Mouse (Mus musculus): ENCODE results near the gene Igdcc4.

Igdcc4 gene

DNA sequence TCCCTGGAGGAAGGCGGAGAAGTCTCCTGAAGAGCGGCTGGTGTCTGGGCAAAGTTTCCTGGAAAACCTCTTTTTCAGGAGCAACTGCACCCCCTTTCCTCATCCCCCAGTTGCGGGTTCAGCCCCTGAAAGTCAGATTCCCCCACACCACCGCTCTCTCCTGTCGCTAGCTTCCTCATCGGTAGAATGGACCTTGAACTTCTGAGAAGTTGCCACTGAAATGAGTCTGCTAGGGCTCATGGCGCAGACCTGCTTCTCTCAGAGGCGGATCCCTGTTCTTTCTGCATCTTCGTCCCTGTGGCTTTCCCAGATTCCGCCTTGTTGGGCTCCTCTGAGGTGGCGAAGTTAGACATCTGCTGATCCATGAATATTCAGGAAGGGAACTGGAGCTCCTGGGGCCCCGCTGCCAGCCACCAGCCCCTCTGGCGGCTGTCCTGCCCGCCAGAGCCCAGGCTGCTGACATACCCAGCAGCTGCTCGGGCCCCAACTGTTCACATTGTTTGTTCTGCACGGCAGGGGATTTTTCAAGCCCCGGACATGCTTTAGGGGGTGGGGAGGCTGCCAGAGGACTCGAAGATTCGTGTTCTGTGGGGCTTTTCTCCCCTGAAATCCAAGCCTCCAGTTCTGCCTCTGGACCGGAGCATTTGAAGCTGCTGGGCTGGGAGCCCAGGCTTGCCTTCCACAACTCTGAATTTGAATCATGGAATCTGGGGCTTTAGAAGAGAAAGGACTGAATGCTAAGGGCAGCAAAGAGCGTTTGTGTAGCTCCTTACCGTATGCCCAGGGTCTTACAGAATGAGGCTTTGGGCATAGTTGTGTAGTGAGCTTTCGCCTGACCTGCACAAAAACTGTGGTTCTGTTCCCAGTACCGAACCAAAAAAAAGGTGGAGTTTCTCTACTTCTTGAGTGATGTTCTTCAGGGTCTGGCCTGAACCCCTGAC, 8.1 kb downstream of the Igdcc4 start:
- peak; percentile 91 for DNase-seq (ENCODE audit: inconsistent ontology term)

DNA sequence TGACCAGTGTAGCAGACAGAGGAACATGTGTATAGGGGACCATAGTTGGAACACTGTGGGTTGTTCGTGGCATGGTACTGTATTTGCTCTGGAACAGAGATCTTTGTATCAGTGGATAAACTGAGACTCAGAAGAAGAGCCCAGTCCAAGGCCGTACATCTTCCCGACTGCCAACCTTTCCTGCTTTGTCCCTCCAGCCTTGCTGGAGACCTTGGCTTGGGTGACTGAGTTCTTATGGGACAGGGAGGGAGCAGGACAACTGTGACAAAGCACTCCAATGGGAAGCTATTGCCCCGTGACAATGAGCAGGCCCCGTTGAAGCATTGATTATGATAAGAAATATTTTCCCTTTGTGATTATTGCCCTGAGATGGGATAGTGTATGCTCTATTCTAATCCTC, 10.4 kb downstream of the Igdcc4 start:
- no peak for DNase-seq (ENCODE audit: inconsistent ontology term)

DNA sequence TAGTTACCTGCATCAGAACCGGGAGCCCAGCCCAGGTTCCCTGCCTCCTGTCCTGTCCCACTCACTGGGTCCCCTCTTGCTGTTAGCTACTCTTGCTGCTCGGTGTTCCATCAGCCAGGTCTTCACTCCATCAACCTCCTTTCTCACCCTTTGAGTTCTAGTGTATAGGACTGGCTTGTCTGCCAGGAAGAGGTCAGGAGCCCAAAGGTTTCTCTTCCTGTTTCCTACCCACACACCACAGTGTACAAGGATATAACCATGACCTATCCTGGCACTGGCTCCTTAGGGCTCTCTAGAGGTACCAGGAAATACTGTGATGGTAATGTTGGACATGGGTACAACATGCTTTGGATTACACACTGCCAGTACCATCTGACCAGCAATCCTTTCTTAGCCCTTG, 12.4 kb downstream of the Igdcc4 start:
- DNase-seq (ENCODE audit: inconsistent ontology term) = no peak

DNA sequence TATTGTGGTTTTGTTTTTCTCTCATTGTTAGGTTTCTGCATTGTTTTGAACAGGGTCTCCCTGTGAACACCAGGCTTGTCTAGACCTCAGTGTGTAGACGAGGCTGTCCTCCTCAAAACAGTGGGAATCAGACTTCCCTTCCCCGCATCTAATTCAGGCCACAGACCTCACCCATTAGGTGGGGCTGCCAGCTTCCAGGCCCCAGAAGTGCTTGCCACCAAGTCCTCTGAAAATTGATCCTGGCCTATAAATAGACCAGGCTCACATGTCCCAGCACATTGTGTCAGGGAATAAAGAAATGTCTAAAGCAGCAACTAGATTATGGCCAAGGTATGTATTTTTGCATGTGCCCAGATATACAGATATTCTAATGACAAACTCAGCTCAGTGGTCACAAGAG, 14.6 kb downstream of the Igdcc4 start:
- DNase-seq (ENCODE audit: inconsistent ontology term) = no peak

DNA sequence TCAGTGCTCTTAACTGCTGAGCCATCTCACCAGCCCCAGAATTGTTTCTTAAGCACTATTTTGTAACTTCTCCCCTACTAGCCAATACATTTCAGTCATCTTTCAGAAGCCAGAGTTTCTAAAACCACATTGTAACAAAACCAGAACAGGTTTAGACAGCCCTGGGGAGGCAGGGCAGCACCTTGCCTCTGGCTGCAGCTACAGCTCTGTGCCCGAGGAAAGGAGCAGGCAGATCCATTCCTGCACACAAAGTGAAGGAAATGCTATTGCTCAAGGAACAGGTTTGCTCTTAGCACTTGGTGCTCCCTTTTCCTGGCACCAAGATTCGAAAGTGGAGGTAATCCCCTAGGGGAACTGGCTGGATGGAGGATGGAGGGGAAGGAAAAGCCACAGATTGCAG, 16.2 kb downstream of the Igdcc4 start:
- DNase-seq (ENCODE audit: inconsistent ontology term) = no peak

DNA sequence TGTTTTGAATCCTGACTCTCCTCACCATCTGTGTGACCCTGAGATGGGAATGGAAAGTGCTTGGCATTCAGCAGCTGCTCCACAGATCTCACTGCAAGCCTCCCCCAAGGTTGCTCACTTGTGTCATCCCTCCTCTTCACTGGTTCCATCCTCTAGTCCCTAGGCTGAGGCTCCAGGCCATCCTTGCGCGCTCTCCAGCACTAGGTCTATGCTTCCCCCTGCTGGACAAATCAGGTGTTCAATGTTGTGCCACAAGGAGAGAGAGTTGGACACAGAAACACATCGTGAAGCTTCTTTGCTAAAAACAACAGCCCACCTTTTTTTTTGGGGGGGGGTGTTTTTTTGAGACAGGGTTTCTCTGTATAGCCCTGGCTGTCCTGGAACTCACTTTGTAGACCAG, 19.6 kb downstream of the Igdcc4 start:
- DNase-seq (ENCODE audit: inconsistent ontology term) = peak; percentile 59

DNA sequence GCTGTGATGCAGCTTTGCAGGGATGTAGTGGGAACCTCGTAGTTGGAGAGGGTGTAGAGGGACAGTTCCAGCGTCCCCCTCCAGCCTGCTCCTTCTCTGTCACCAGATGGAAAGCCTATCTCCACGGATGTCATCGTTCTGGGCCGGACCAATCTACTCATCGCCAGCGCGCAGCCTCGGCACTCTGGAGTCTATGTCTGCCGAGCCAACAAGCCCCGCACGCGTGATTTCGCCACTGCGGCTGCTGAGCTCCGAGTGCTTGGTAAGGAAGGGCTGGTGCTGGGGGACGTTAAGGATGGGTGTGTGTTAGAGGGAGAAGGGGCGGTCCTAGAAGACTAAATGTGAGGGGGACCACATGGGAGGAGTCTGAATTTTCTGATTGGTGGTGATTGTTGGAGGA, 21.3 kb downstream of the Igdcc4 start:
- no peak for DNase-seq (ENCODE audit: inconsistent ontology term)

DNA sequence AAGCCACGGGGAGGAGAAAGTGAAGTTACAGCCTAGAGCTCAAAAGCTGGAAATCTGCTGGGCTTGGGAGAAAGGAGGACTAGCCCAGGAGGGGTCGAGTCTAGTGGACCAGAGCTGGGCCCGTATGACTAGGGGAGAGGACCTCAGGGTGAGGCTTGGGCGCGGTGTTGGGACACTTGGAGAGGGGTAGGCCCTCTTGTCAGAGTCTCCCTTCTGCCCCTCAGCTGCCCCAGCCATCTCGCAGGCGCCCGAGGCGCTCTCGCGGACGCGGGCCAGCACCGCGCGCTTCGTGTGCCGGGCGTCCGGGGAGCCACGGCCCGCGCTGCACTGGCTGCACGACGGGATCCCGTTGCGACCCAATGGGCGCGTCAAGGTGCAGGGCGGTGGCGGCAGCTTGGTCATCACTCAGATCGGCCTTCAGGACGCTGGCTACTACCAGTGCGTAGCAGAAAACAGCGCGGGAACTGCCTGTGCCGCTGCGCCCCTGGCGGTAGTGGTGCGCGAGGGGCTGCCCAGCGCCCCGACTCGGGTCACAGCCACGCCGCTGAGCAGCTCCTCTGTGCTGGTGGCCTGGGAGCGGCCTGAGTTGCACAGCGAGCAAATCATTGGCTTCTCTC, 22.4 kb downstream of the Igdcc4 start:
- DNase-seq (ENCODE audit: inconsistent ontology term) = peak; percentile 68

DNA sequence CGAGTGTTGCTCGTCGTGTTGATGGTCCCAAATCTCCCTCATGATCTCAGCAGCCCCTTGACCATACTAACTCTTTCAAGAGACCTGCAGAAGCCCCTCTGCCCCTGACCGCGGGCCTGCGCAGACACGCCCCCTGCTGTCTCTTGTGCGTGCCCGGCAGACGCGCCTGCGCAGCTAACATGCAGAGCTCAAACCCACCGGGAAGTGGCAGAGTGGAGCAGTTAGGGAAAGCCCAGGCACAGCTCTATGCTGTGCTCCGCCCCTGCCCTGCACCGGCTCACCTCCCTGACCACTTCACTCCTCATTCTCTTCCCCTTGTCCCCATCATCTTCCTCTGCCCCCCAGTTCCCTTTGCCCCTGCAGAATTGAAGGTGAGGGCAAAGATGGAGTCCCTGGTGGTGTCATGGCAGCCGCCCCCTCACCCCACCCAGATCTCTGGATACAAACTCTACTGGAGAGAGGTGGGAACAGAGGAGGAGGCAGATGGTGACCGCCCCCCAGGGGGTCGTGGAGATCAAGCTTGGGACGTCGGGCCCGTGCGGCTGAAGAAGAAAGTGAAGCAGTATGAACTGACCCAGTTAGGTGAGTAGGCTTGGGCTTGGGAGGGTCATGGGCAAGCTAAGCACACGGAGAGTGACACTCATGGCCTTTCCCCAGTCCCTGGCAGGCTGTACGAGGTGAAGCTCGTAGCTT, 27.0 kb downstream of the Igdcc4 start:
- no peak for DNase-seq (ENCODE audit: inconsistent ontology term)

DNA sequence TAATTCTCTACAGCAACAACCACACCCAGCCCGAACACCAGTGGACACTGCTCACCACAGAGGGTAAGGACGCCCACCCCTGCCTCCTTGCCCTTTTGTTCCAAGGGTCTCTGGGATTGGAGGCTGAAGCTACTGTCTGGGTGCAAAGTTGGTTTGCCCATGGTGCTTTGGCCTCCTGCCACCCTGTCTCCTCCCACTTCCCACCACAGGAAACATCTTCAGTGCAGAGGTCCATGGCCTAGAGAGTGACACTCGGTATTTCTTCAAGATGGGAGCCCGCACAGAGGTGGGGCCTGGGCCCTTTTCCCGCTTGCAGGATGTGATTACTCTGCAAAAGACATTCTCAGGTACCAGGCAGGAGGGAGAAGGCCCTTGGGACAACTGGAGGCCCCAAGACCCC, 30.4 kb downstream of the Igdcc4 start:
- no peak for DNase-seq (ENCODE audit: inconsistent ontology term)

DNA sequence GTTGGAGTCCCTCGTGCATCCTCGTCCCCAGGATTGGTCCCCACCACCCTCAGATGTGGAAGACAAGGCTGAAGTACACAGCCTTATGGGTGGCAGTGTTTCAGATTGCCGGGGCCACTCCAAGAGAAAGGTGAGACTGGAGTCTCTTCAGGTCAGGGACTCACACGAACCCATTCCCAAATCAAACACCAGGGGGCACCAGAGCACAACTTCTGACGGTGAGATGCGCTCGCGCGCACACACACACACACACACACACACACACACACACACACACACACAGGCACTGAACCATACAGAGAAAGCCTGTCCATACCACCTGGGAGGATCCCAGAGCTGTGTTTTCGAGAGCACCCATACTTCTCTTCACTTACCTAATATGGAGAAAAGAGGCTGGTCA, 32.5 kb downstream of the Igdcc4 start:
- peak; percentile 56 for DNase-seq (ENCODE audit: inconsistent ontology term)

DNA sequence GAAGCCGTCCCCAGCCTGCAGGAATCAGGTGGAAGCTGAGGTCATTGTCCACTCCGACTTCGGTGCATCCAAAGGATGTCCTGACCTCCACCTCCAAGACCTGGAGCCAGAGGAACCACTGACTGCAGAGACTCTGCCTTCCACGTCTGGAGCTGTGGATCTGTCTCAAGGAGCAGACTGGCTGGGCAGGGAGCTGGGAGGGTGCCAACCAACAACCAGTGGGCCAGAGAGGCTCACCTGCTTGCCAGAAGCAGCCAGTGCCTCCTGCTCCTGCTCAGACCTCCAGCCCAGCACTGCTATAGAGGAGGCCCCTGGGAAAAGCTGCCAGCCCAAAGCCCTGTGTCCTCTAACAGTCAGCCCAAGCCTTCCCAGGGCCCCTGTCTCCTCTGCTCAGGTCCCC, 33.8 kb downstream of the Igdcc4 start:
- no peak for DNase-seq (ENCODE audit: inconsistent ontology term)

DNA sequence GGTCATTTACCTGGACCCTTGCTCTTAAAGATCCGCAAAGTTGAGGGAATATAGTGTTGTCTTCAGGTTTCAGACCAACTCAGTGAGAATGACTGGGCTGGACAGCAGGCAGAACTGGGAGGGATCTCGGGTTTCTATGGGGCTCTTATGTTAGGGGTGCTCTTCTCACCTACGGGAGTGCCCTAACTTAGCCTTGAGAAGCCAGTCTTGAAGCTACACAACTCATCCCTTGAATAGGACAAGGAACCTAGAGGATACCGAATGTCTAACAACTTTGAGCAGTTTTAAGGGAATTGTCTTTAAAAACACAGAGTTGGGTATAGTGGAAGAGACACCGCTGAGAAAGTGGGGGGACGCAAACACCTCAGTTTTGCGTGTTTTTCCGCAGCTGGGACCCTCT, 39.2 kb downstream of the Igdcc4 start:
- no peak for DNase-seq (ENCODE audit: inconsistent ontology term)

DNA sequence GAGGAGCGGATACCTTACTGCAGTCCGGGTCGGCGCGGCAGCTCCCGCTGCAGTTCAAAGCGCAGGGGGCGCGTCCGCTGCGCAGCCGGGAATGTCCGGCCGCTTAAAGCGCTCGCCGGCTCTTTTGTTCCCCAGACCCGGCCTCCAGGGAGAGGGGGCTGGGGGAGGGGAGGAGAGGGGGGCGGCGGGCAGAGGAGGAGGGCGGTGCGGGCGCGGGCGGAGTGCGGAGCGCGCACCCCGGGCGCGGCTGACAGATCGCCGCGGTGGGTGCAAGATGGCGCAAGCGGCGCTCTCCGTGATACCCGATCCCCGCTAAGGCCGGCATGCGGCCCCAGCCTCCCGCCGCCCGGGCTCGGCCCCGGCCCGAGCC, 39.6 kb downstream of the Igdcc4 start, which contains the start of gene Igdcc3:
Gene Igdcc3 (plus strand): TSS at position 254 of the 370 bp plus-strand sequence.
- peak; percentile 54 for DNase-seq (ENCODE audit: inconsistent ontology term)

DNA sequence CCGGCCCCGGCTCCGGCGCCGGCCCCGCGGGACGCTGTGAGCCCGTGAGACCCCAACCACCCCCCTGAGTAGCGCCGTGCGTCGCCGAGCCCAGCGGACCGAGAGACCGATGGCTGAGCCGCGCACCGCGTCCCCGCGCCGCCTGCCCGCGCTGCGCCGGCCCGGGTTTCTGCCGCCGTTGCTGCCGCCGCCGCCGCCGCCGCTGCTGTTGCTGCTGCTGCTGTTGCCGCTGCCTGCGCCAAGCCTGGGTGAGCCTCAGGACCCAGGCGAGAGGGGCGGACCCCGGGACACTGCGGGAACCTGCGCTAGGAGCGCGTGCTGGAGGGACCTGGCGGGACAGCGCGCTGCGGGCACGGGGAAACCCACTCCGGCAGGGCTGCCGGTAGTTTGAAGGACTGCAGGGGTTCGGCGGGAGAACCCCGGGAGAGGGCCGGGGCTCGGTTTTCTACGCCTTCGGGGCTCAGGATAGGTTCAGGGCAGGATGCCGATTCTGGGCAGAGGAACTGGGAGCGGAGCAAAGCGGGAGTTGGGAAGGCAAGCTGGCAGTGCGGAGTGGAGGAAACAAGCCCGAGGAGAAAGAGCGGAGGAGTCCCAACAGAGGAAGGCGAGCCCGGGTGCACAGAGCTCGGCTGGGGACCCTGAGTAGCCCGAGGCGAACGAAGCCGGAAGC, 40.2 kb downstream of the Igdcc4 start:
- peak; percentile 67 for DNase-seq (ENCODE audit: inconsistent ontology term)

DNA sequence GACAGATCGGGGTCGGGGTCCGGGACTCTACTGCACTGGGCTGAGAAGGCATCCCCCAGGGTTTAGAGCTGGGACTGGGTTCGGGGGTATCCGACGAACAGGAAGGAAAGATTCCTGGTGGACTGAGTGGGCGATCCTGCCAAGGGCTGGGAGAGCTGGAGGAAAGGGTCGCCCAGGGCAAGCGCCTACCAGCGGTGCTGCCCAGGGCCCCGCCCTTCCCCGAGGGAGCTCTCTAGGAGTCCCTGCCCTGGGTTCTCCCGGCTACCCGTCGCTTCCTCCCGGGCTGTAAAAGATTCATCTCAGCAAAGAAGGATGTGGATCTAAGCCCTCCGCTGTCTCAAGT, 40.7 kb downstream of the Igdcc4 start:
- DNase-seq (ENCODE audit: inconsistent ontology term) = no peak

DNA sequence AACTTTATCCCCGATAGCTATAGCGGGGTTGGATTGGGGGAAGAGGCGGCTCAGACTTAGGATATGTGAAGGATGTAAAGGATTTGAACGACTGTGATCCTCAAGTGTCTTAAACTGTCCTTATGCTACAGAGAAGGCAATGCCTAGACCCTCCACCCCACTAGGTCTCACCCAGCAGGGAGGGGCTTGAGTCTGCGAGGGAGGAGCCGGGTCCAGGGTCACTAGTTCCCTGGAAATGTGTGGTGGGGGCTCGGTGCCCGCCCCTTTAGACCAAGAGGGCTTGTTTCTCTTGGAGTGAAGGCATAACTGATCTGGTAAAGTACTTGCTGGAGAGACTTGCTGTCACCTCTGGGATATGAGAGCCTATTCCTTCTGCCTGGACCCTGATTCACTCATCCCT, 41.1 kb downstream of the Igdcc4 start:
- DNase-seq (ENCODE audit: inconsistent ontology term) = no peak

DNA sequence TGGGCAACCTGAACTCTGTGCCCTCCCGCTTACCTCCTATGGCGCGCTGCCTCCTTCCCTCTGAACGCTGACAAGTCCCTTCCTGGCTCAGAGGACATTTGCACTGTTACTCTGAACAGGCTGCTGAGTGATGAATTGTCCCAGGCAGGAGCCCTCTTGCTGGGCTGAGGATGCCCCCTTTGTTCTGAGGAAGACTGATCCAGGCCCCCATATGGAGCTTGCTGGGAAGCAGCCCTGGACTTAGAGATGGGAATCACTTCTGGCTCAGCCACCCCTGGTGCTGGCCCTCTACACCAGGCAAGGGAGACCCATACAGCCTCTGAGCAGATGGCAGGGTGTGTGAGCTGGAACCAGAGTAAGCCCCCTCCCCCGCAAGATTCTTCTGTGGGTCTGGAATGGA, 44.7 kb downstream of the Igdcc4 start:
- no peak for DNase-seq (ENCODE audit: inconsistent ontology term)

DNA sequence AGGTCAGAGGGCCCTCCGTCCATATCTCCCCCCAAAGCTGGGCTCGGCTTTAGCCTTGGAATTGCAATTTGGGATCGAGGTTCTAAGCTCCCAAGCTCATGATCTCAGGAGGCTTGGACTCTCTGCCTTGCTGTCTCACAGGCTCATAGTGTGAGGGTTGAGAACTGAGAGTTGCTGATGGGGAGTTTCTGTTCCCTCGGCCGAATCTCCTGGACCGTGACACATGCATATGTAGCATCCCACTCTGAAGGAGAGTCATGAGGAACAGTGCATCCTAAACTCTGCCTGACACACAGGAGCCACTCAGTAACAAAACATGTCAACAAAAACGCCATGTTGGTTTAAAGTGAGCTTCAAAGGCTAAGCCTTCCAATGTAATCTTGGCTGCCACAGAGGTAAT, 47.2 kb downstream of the Igdcc4 start:
- DNase-seq (ENCODE audit: inconsistent ontology term) = no peak

DNA sequence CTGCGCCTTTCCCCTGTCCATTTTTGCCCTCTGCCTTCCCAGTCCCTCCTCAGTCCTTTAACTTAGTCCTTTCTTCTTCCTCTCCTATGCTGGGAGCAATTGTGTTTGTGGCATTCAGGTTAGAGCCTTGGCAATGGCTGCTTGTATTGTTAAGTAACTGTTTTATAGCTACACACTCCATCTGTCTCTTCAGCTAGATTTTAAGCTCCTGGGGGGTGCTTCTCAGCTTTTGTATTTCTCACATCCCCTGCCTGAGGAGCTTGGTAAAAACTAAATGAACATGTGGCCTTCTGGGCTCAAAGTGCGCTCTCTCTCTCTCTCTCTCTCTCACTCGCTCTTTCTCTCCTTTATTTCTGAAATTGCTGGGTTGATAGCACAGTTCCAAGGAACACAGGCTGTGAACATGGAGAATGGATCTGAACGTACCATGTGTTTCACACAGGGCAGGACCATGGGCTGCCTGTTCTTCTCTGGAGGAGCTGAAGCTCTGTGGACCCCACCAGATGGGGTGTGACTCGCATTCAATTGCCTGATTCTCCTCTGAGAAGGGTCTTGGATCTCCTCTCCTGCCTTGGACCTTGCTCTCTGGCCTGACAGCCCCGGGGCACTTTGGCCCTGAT, 51.5 kb downstream of the Igdcc4 start:
- no peak for DNase-seq (ENCODE audit: inconsistent ontology term)

DNA sequence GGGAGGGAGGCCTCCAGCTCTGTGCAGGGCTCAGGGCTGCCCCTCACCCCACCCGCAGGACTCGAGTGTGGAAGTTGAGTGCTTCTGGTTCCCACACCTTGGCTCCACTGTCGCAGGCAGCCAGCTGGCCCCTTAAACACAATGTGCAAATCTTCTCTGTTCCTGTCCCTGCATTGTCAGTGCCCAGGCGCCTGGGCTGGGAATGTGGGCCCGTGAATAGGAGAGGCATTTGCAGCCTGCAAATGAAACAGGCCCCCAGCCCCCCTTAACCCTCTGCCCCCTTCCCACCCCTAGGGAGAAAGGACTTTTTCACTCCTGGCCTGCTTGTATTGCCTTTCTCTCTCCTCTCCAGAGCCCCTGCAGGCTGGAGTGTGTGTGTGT, 52.0 kb downstream of the Igdcc4 start:
- no peak for DNase-seq (ENCODE audit: inconsistent ontology term)
